Mouse (Mus musculus) adrenal gland, adult 2 months (tissue): ENCODE measurements around the gene H2al2a. TPM values are rescaled to one million over a fixed set of nuclear protein-coding genes. Genes with fewer than 3 reads are reported as not detected.

Source experiments
- DNase-seq: peaks from one replicate; pipeline ENCODE4 v3.0.0; 2021
- long read RNA-seq: library from polyadenylated mRNA; stranded (forward); transcript quantifications from one replicate; pipeline ENCODE4 v2.0.0, GENCODE M21; 2021
- polyA plus RNA-seq: library from polyadenylated mRNA; depleted of rRNA; stranded (reverse); fragments of >200 nt; gene quantifications from 2 replicates; pipeline ENCODE4 v1.2.3, GENCODE M21; 2012; rRNA removed
- total RNA-seq, 2 experiments: library from RNA; stranded (reverse); gene quantifications; 2 replicates each; pipeline ENCODE4 v1.2.3; 2021

H2al2a gene
- total RNA-seq (not detected), polyA plus RNA-seq (not detected in 2 replicates)
- long read RNA-seq: 0 reads

GRCm38 (mm10) chr2:17996858-17997257 lies at the start of gene H2al2a:
Gene H2al2a, minus strand, starts transcription at chr2:17996958.
- DNase-seq: no peak

- no peak for DNase-seq
Observed at GRCm38 (mm10) chr2:18046186-18046585, 49.4 kb upstream of the H2al2a start.

- no peak for DNase-seq
Observed at GRCm38 (mm10) chr2:18045781-18046181, 49.0 kb upstream of the H2al2a start.

GRCm38 (mm10) chr2:18045143-18045780 lies 48.5 kb upstream of the H2al2a start:
- DNase-seq: no peak

- DNase-seq: no peak
Observed at GRCm38 (mm10) chr2:18041199-18041885, 44.6 kb upstream of the H2al2a start.

GRCm38 (mm10) chr2:18040347-18041160 lies 43.8 kb upstream of the H2al2a start:
- DNase-seq: no peak

- DNase-seq: no peak
Observed at GRCm38 (mm10) chr2:18039566-18040290, 43.0 kb upstream of the H2al2a start.

- DNase-seq: no peak
Observed at GRCm38 (mm10) chr2:18038895-18039371, 42.2 kb upstream of the H2al2a start.

- no peak for DNase-seq
Observed at GRCm38 (mm10) chr2:18038141-18038752, 41.5 kb upstream of the H2al2a start.

GRCm38 (mm10) chr2:18037491-18037890 lies 40.7 kb upstream of the H2al2a start, which contains the start of gene A930004D18Rik:
Gene A930004D18Rik, minus strand, starts transcription at chr2:18037737.
- DNase-seq: no peak

- no peak for DNase-seq
Observed at GRCm38 (mm10) chr2:18034371-18035250, 37.9 kb upstream of the H2al2a start.

GRCm38 (mm10) chr2:18033166-18034108 lies 36.7 kb upstream of the H2al2a start:
- no peak for DNase-seq

GRCm38 (mm10) chr2:18032538-18032895 lies 35.8 kb upstream of the H2al2a start:
- DNase-seq: no peak

GRCm38 (mm10) chr2:18031831-18032537 lies 35.2 kb upstream of the H2al2a start:
- peak; percentile 72 for DNase-seq

GRCm38 (mm10) chr2:18031271-18031821 lies 34.6 kb upstream of the H2al2a start:
- DNase-seq: peak; percentile 67

- no peak for DNase-seq
Observed at GRCm38 (mm10) chr2:18030581-18030980, 33.8 kb upstream of the H2al2a start.

- no peak for DNase-seq
Observed at GRCm38 (mm10) chr2:18029656-18030055, 32.9 kb upstream of the H2al2a start.
